Mouse (Mus musculus): Measurements from ENCODE around the gene Csrnp3. TPM values are rescaled to one million over a fixed set of nuclear protein-coding genes. Genes with fewer than 3 reads are reported as not detected.

Csrnp3 gene
- not detected for total RNA-seq (2023)

GRCm38 (mm10) chr2:65845551-65845950 lies at the start of gene Csrnp3:
Gene Csrnp3, plus strand, starts transcription at chr2:65845767.

Other genes starting within 250 kb of the Csrnp3 start
- not detected for gene Scn2a, start 225.0 kb upstream of the Csrnp3 start, total RNA-seq (2023)